Mouse (Mus musculus) hindbrain, embryonic 11.5 days (tissue): ENCODE data around the gene Gbp10. TPM values are rescaled to one million over a fixed set of nuclear protein-coding genes. Genes with fewer than 3 reads are reported as not detected.
"Not testable (repeated sequence)": the region's sequence is repeated elsewhere in the genome, so short reads cannot be mapped to it uniquely, and the experiment has no call there.

Experiments
- ATAC-seq: fragments of 200-750 bp; cut with Nextera tagmentation; 2 replicates; pipeline ENCODE4 v1.8.0; 2017; ENCODE audit warnings: mild to moderate bottlenecking, moderate TSS enrichment, moderate library complexity; ENCODE audit not compliant: low FRiP score
- DNase-seq: peaks from one replicate; pipeline ENCODE4 v3.0.0-alpha.2; 2015; ENCODE audit warnings: low spot score
- H3K27ac ChIP-seq: fragments of 300-500 bp; sonication (generic); 2 replicates; pipeline ENCODE4 v1.5.1; 2014; ENCODE audit warnings: mild to moderate bottlenecking, low read depth, low read length
- H3K27me3 ChIP-seq: fragments of 300-500 bp; sonication (generic); 2 replicates; pipeline ENCODE4 v1.6.1; 2014; ENCODE audit warnings: mild to moderate bottlenecking, low read length, moderate library complexity, mixed read lengths; ENCODE audit not compliant: control insufficient read depth, insufficient read depth
- H3K36me3 ChIP-seq: fragments of 300-500 bp; sonication (generic); 2 replicates; pipeline ENCODE4 v1.6.1; 2014; ENCODE audit warnings: mild to moderate bottlenecking, low read length, moderate library complexity, mixed read lengths; ENCODE audit not compliant: control insufficient read depth, insufficient read depth
- H3K4me1 ChIP-seq: fragments of 300-500 bp; sonication (generic); replicated peaks from 2 replicates; pipeline ENCODE4 v1.6.1; 2014; ENCODE audit warnings: low read length, mixed read lengths; ENCODE audit not compliant: control insufficient read depth, insufficient read depth
- H3K4me2 ChIP-seq: fragments of 300-500 bp; sonication (generic); replicated peaks from 2 replicates; pipeline ENCODE4 v1.6.1; 2014; ENCODE audit warnings: mild to moderate bottlenecking, low read depth, low read length
- H3K4me3 ChIP-seq: fragments of 300-500 bp; sonication (generic); 2 replicates; pipeline ENCODE4 v1.5.1; 2014; ENCODE audit warnings: low read depth, low read length
- H3K9ac ChIP-seq: fragments of 300-500 bp; sonication (generic); 2 replicates; pipeline ENCODE4 v1.6.1; 2014; ENCODE audit warnings: low read depth, low read length
- H3K9me3 ChIP-seq: fragments of 300-500 bp; sonication (generic); 2 replicates; pipeline ENCODE4 v1.6.1; 2016; ENCODE audit warnings: low read length; ENCODE audit not compliant: control insufficient read depth
- WGBS: fragments of 180-500 bp; shearing (Covaris S2); extraction: QIAGEN DNeasy Blood & Tissue Kit; methylation state at CpG from one replicate; pipeline ENCODE4 v1.1.7; 2014; 5-methylcytosine and 5-hydroxymethylcytosine counted together
- polyA plus RNA-seq: library from polyadenylated mRNA; unstranded; fragments of >200 nt; fragmentation: Nextera tagmentation; extraction: Ambion mirVana; gene quantifications from 2 replicates; pipeline ENCODE4 v1.2.1, GENCODE M21; 2014

Gbp10 gene
- polyA plus RNA-seq = 0.08 TPM in 1 of 2 replicates, not detected in the other

DNA sequence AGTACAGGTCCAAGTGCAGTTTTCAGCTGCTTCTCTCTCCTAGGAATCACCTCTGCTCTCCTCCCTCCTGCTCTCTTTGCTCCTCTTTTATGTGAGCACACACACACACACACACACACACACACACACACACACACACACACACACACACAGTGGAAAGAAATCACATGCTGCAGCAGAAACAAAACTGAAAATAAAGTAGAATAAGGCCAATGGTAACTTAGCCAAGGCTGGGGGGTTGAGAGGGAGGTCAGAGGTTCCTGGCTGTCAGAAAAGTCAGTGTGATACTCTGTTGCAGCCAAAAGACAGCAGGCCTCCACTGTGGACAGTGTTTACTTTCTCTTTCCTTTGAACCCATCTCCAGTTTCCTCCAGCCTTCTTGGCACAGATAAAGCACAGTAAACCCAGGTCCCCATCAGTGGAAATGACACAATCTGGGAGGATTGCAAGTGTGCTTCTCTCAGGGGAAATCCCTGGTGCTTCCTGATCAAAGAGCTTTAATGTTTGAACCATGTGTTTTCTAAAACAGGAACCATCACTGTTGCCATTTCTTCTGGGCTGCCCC lies at the start of gene Gbp10:
TSS of gene Gbp10 (minus strand) at position 51 of the 565 bp plus-strand sequence.
- ATAC-seq, H3K4me3 ChIP-seq, H3K36me3 ChIP-seq, H3K4me1 ChIP-seq, H3K27ac ChIP-seq, H3K27me3 ChIP-seq, DNase-seq, H3K9me3 ChIP-seq, H3K4me2 ChIP-seq, H3K9ac ChIP-seq: not testable (repeated sequence)

GRCm38 (mm10) chr5:105260673-105261072 lies 21.3 kb upstream of the Gbp10 start:
- WGBS = no CpG with 5 or more reads among the region's 3 CpGs
- H3K4me3 ChIP-seq, H3K9me3 ChIP-seq, H3K27me3 ChIP-seq, H3K4me2 ChIP-seq, H3K9ac ChIP-seq, ATAC-seq, H3K27ac ChIP-seq, DNase-seq, H3K36me3 ChIP-seq, H3K4me1 ChIP-seq: not testable (repeated sequence)

DNA sequence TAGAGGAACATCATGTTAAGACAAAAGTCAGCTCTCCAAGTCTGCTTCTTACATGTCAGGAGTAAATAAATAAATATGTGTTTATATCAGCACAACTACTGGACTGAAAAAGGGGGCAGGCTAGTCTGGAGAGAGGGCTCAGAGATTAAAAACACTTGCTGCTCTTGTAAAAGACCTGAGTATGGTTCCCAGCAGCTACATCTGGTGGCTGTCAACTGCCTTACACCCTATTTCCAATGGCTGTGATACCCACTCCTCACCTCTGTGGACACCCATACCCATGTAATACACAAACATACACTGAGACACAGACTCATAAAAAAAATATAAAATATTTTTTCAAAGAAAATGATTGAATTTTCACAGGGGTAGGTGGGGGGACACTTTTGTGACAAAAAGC lies 13.2 kb upstream of the Gbp10 start:
- Histone ChIP-seq H3K9me3 (no peaks in the 10 kb centered on the region), H3K4me1 (no peaks in the 10 kb centered on the region), H3K27me3 (no peaks in the 10 kb centered on the region), H3K36me3 (no peaks in the 10 kb centered on the region), H3K4me2 (no peak overlapping the region), H3K4me3 (no peak overlapping the region), H3K9ac (no peak overlapping the region), H3K27ac (no peak overlapping the region)
- ATAC-seq (no peak), DNase-seq (no peak)

- H3K27ac ChIP-seq = not testable (repeated sequence)
Measured at GRCm38 (mm10) chr5:105244741-105245140, 5.4 kb upstream of the Gbp10 start.

GRCm38 (mm10) chr5:105240982-105241381 lies 1.6 kb upstream of the Gbp10 start:
- not testable (repeated sequence) for H3K9ac ChIP-seq, DNase-seq, H3K36me3 ChIP-seq, H3K4me2 ChIP-seq, H3K27me3 ChIP-seq, H3K27ac ChIP-seq, ATAC-seq, H3K4me3 ChIP-seq, H3K4me1 ChIP-seq, H3K9me3 ChIP-seq
- 82% methylated on average over 5 of the region's 5 CpGs for WGBS

More at GRCm38 (mm10) chr5:105244741-105245140, 5.4 kb upstream of the Gbp10 start:
- not testable (repeated sequence) for H3K4me2 ChIP-seq, H3K9me3 ChIP-seq, ATAC-seq, H3K9ac ChIP-seq, H3K4me1 ChIP-seq, DNase-seq, H3K36me3 ChIP-seq, H3K4me3 ChIP-seq, H3K27me3 ChIP-seq
- WGBS = 79% methylated on average over 3 of the region's 3 CpGs

DNA sequence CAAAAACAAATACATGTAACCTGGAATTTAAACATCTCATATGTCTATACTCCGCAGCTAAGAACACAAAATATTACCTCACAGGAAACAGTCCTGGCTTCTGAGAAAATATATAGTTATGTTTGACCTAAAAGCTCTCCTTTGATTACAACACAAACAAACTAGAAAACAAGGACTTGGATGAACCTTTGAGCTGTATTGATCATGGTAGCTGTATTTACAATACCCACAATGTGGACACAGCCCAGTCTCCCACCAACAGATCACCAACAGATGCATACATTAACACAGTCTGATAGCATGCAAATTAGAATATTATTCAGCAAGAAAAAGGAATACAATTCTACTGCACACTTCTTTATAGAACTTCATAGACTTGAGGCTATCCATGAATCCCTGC lies 931 bp downstream of the Gbp10 start:
- H3K36me3 ChIP-seq, DNase-seq, H3K4me2 ChIP-seq, H3K27ac ChIP-seq, H3K4me1 ChIP-seq, H3K9me3 ChIP-seq, H3K9ac ChIP-seq, H3K4me3 ChIP-seq, H3K27me3 ChIP-seq, ATAC-seq: not testable (repeated sequence)
- WGBS = 81% methylated on average over 1 of the region's 1 CpGs

DNA sequence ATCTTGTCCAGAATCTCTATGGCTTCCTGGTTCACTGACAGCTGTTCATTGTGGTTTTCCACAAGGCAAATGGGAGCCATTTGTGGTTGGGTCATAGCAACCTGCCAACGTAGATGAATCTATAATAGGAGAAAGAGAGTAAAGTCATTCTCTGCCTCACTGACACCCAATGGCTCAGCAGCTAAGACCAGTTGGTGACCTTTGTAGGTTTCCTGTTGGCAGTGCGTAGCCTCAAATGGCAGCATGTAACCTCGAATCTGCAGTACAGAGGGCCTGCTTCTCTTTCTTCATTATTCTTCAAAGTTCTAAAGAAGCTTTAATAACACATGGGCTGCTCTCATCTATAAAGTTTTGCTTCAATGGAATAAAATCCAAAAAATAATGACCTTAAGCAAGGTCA lies 3.3 kb downstream of the Gbp10 start:
- H3K27ac ChIP-seq, H3K27me3 ChIP-seq, DNase-seq, H3K9ac ChIP-seq, H3K4me3 ChIP-seq, ATAC-seq, H3K4me1 ChIP-seq, H3K4me2 ChIP-seq, H3K36me3 ChIP-seq, H3K9me3 ChIP-seq: not testable (repeated sequence)
- WGBS = 82% methylated on average over 2 of the region's 3 CpGs

DNA sequence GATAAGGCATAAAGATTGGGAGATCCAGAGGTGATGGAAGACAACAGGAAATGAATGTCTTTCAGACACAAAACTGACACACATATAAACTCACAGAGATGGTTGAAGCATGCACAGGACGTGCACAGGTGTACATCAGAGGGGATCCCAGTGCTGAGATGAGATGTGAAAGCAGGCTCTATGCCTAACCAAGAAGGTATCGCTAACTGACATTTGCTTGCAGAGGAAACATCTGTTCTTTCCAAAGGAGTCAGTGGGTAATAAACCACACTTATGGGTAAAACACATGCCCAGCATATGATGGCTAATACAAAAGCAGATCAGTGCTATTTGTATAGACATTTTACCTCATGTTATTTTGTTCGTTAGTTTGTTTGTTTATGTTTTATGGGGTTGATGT lies 30.4 kb downstream of the Gbp10 start:
- WGBS = no CpG with 5 or more reads among the region's 3 CpGs
- DNase-seq, H3K27me3 ChIP-seq, H3K9me3 ChIP-seq, H3K9ac ChIP-seq, H3K4me3 ChIP-seq, H3K36me3 ChIP-seq, H3K27ac ChIP-seq, H3K4me1 ChIP-seq, ATAC-seq, H3K4me2 ChIP-seq: not testable (repeated sequence)

- not testable (repeated sequence) for H3K4me2 ChIP-seq, H3K27ac ChIP-seq, DNase-seq, H3K27me3 ChIP-seq, H3K9me3 ChIP-seq, H3K36me3 ChIP-seq, H3K9ac ChIP-seq, H3K4me1 ChIP-seq, H3K4me3 ChIP-seq, ATAC-seq
- WGBS = 87% methylated on average over 4 of the region's 4 CpGs
Measured at GRCm38 (mm10) chr5:105200791-105201355, 38.5 kb downstream of the Gbp10 start.
